Comparison of ENCODE assay signal across 29 mouse cellular contexts in the genomic region with DNA sequence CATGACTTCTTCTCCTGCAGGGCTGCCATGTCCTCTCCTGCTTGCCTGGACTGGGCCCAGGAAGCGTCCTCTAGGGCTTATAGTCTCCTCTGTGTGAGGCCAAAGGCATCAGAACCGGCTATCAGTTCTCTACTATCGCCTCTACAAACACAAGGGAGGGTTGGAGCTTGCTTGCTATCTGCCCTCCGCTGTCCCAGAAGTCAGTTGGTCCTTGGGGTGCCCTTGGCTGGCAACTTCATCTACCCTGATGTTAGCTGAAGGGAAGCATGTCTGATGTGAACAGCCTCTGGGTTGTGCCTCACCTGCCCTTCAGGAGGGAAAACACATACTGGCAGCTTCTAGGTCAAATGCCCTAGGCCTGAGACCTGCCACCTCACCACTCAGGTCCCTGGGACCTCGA. TPM values are rescaled to one million over a fixed set of nuclear protein-coding genes. Genes with fewer than 3 reads are reported as not detected.
A peak's percentile ranks its signal among the peaks of the same experiment; 100 is the strongest.
DNase-seq lines count a peak whose midpoint lies in the region; ATAC-seq and TF ChIP-seq lines count a peak whose summit lies in the region.
"Had no signal": no experiment of that assay in that cellular context is flagged by ENCODE, and none has a peak within 500 bp of the region (broad histone marks: within the 10 kb centered on the region; RNA-seq: fewer than 3 reads in every experiment).

Gene Atp4b (minus strand): TSS at position 101 of the 400 bp plus-strand sequence.

- H3K9ac ChIP-seq in stomach, embryonic 15.5 days, result no peak within 1 kb of the TSS
- no peak within 1 kb of the TSS for H3K9ac ChIP-seq in stomach, postnatal 0 days (ENCODE audit: low read length)
- H3K9ac ChIP-seq: embryonic facial prominence, embryonic 12.5 days; forebrain, embryonic 13.5 days; forebrain, embryonic 15.5 days; forebrain, postnatal 0 days had no signal

- intact Hi-C loops in left cerebral cortex, postnatal 4 days (cut with DNase I), result no loop called here

- no peak within 1 kb of the TSS for H3K4me2 ChIP-seq in stomach, embryonic 15.5 days
- no peak within 1 kb of the TSS for H3K4me2 ChIP-seq in stomach, postnatal 0 days (replicated peaks; ENCODE audit: low read depth)
- H3K4me2 ChIP-seq: embryonic facial prominence, embryonic 12.5 days; forebrain, embryonic 13.5 days; forebrain, embryonic 15.5 days had no signal

- peak; percentile 10 for DNase-seq in adrenal gland, postnatal 25 days
- DNase-seq in adrenal gland, adult 18-20 months (ENCODE audit: low spot score in 2 of 2), result no peak
- no peak for DNase-seq in stomach, postnatal 0 days (ENCODE audit: low spot score)
- no peak for DNase-seq in testis, postnatal 10 days (ENCODE audit: low spot score)
- DNase-seq in left cerebral cortex, postnatal 4 days, result no peak
- DNase-seq in heart, embryonic 10.5 days (ENCODE audit: low spot score), result no peak
- DNase-seq: adrenal gland, adult 8-10 months; adrenal gland, postnatal 14 days; B cell, adult 2 months; cerebellum, adult 11-12 months; cerebellum, adult 2 months; cerebellum, adult 9-10 months; cerebellum, postnatal 10 days; cerebellum, postnatal 25 days; forebrain, postnatal 0 days had no signal

- no peaks in the 10 kb centered on the region for H3K36me3 ChIP-seq in stomach, embryonic 15.5 days
- H3K36me3 ChIP-seq in stomach, postnatal 0 days (ENCODE audit: control insufficient read depth, insufficient read depth, low read length), result no peaks in the 10 kb centered on the region
- no peaks in the 10 kb centered on the region for H3K36me3 ChIP-seq in heart, embryonic 10.5 days
- H3K36me3 ChIP-seq: embryonic facial prominence, embryonic 10.5 days; embryonic facial prominence, embryonic 12.5 days; forebrain, embryonic 15.5 days; G1E had no signal

- TF ChIP-seq EP300 in stomach, postnatal 0 days (optimal IDR thresholded peaks at IDR 0.05), result no peak

- peak; percentile 40 for ATAC-seq in megakaryocyte-erythroid progenitor cell, adult 5-6 weeks (replicated peaks; ENCODE audit: low FRiP score, low TSS enrichment, poor library complexity, severe bottlenecking)
- peak; percentile 35; the same call in 1 of the 2 replicates for ATAC-seq in stomach, embryonic 15.5 days (ENCODE audit: insufficient read depth, low FRiP score, low read depth)
- ATAC-seq in stomach, postnatal 0 days (ENCODE audit: low FRiP score, low TSS enrichment), result peak; percentile 62
- ATAC-seq: CD4-positive, CD25-positive, alpha-beta regulatory T cell, adult 4 months; forebrain, embryonic 13.5 days; forebrain, embryonic 15.5 days; forebrain, postnatal 0 days had no signal

- WGBS in stomach, embryonic 15.5 days, result 67% methylated on average over 5 of the region's 5 CpGs
- 65% methylated on average over 5 of the region's 5 CpGs for WGBS in stomach, postnatal 0 days
- WGBS in heart, embryonic 10.5 days, result 72% methylated on average over 5 of the region's 5 CpGs

- no peak within 1 kb of the TSS for H3K27ac ChIP-seq in stomach, embryonic 15.5 days
- H3K27ac ChIP-seq in stomach, postnatal 0 days (replicated peaks), result no peak within 1 kb of the TSS
- no peak within 1 kb of the TSS for H3K27ac ChIP-seq in heart, embryonic 10.5 days
- H3K27ac ChIP-seq: embryonic facial prominence, embryonic 10.5 days; embryonic facial prominence, embryonic 12.5 days; forebrain, embryonic 13.5 days; forebrain, embryonic 15.5 days had no signal

- no peaks in the 10 kb centered on the region for H3K27me3 ChIP-seq in stomach, embryonic 15.5 days (replicated peaks)
- no peaks in the 10 kb centered on the region for H3K27me3 ChIP-seq in stomach, postnatal 0 days (ENCODE audit: control insufficient read depth, insufficient read depth, low read length)
- no peaks in the 10 kb centered on the region for H3K27me3 ChIP-seq in heart, embryonic 10.5 days (ENCODE audit: insufficient read depth, poor library complexity, severe bottlenecking)
- H3K27me3 ChIP-seq: CH12.LX; embryonic facial prominence, embryonic 12.5 days; forebrain, embryonic 13.5 days; forebrain, embryonic 15.5 days had no signal

- no peaks in the 10 kb centered on the region for H3K4me1 ChIP-seq in stomach, embryonic 15.5 days
- H3K4me1 ChIP-seq in stomach, postnatal 0 days (replicated peaks; ENCODE audit: control insufficient read depth, insufficient read depth), result no peaks in the 10 kb centered on the region
- no peaks in the 10 kb centered on the region for H3K4me1 ChIP-seq in heart, embryonic 10.5 days
- H3K4me1 ChIP-seq: embryonic facial prominence, embryonic 10.5 days; embryonic facial prominence, embryonic 12.5 days; forebrain, embryonic 13.5 days; forebrain, embryonic 15.5 days had no signal

- TF ChIP-seq CTCF in stomach, postnatal 0 days (IDR thresholded peaks at IDR 0.05; ENCODE audit: low read depth), result no peak

- no peak within 1 kb of the TSS for H3K4me3 ChIP-seq in stomach, embryonic 15.5 days (replicated peaks)
- H3K4me3 ChIP-seq in stomach, postnatal 0 days (ENCODE audit: low read depth, low read length), result no peak within 1 kb of the TSS
- no peak within 1 kb of the TSS for H3K4me3 ChIP-seq in heart, embryonic 10.5 days
- H3K4me3 ChIP-seq: embryonic facial prominence, embryonic 10.5 days; embryonic facial prominence, embryonic 12.5 days; forebrain, embryonic 13.5 days; forebrain, embryonic 15.5 days had no signal

- no peaks in the 10 kb centered on the region for H3K9me3 ChIP-seq in stomach, embryonic 15.5 days
- H3K9me3 ChIP-seq in stomach, postnatal 0 days (ENCODE audit: control insufficient read depth, low read length), result no peaks in the 10 kb centered on the region
- H3K9me3 ChIP-seq in heart, embryonic 10.5 days, result no peaks in the 10 kb centered on the region
- H3K9me3 ChIP-seq: embryonic facial prominence, embryonic 10.5 days; embryonic facial prominence, embryonic 12.5 days; forebrain, embryonic 13.5 days; forebrain, embryonic 15.5 days; G1E had no signal

RNA-seq across cellular contexts. Expression of gene Atp4b, which starts in this region (rescaled TPM):
- total RNA-seq in adrenal gland, postnatal 25 days (2021), result not detected in 2 replicates
- 1 to 10 TPM in 1 of 2 experiments, under 1 TPM in 1; 0.60 to 5.0 TPM for total RNA-seq in adrenal gland, adult 18-20 months (2021)
- total RNA-seq in megakaryocyte-erythroid progenitor cell, adult 5-6 weeks (2014; fragmentation: Nextera tagmentation), result 0.96 and 1.4 TPM in 2 replicates
- total RNA-seq in megakaryocyte-erythroid progenitor cell, adult 5-6 weeks (2017), result 0.80 and 1.1 TPM in 2 replicates
- 13.8 and 25.5 TPM in 2 replicates for polyA plus RNA-seq in stomach, embryonic 15.5 days (2015; fragmentation: Nextera tagmentation; extraction: Ambion mirVana)
- polyA plus RNA-seq in stomach, postnatal 0 days (2015; fragmentation: Nextera tagmentation; extraction: Ambion mirVana), result 776 and 950 TPM in 2 replicates
- not detected for total RNA-seq in left cerebral cortex, postnatal 4 days (2021)
- not detected in 2 replicates for polyA plus RNA-seq in heart, embryonic 10.5 days (2016; fragmentation: Nextera tagmentation; extraction: Ambion mirVana)
- total RNA-seq: adrenal gland, postnatal 14 days; adrenal gland, postnatal 4 days; CH12.LX; forebrain, postnatal 0 days had no signal
- polyA plus RNA-seq: brain, embryonic 14.5 days; CD4-positive, CD25-positive, alpha-beta regulatory T cell, adult 4 months; cerebellum, adult 2 months; cortical plate, adult 2 months; embryonic facial prominence, embryonic 10.5 days; embryonic facial prominence, embryonic 12.5 days; embryonic facial prominence, embryonic 14.5 days; forebrain, embryonic 11.5 days; forebrain, embryonic 13.5 days; forebrain, embryonic 15.5 days; forebrain, postnatal 0 days; G1E had no signal

Comparison
In these comparisons a context has a peak if more than half of its experiments do, and no peak if none do; other contexts are left out.
1. RNA of gene Atp4b (polyA plus RNA-seq): 776 to 950 TPM in stomach, postnatal 0 days; 13.8 to 25.5 TPM in stomach, embryonic 15.5 days and not detected in heart, embryonic 10.5 days; every median in the first group is over 10 times any median in the second.
2. Peak in DNase-seq in adrenal gland, postnatal 25 days; RNA of the gene not detected or under 1 TPM.
3. Peak in every context shown above with its lines, with median percentiles within 50 percentile points of each other: ATAC-seq.